Mouse (Mus musculus): ENCODE measurements around the gene Zfp112. TPM values are rescaled to one million over a fixed set of nuclear protein-coding genes. Genes with fewer than 3 reads are reported as not detected.

Gene Zfp112
- total RNA-seq, 2 experiments from 2014 or later: 4.8 to 4.9 TPM

GRCm38 (mm10) chr7:24174618-24175336 lies 62.7 kb downstream of the Zfp112 start, which contains the start of gene Zfp114:
Gene Zfp114, plus strand, starts transcription at chr7:24175060.
- intact Hi-C loops (cut with DNase I): no loop called here
- DNase-seq: peak; percentile 39 to 46

DNA sequence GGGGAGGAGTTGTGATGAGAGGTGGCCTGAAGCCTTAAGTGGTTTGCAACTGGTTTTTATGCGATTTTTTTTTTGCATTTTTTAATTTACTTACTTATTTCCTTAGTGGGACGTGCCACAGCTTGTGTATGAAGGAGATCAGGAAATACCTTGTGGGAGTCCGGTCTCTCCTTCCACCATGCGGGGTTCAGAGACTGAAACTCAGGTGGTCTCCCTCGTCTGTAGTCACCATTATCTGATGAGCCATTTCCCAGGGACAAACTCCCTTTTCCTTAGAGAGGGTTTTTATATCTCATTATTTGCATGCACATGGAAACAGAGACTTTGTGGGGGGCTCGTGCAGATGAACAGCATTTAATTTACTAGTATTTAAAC lies 63.2 kb downstream of the Zfp112 start:
- intact Hi-C loops (cut with DNase I): no loop called here
- no peak for DNase-seq

Other genes starting within 250 kb of the Zfp112 start
- not detected for gene Vmn1r177, start 245.9 kb upstream of the Zfp112 start, total RNA-seq (2021)
- gene Vmn1r178, start 220.3 kb upstream of the Zfp112 start, total RNA-seq (2021): not detected
- not detected for gene Vmn1r179, start 185.3 kb upstream of the Zfp112 start, total RNA-seq (2021)
- gene Vmn1r180, start 161.7 kb upstream of the Zfp112 start, total RNA-seq (2021): not detected
- gene Vmn1r181, start 137.7 kb upstream of the Zfp112 start, total RNA-seq (2021): not detected
- gene V1rd19, start 110.6 kb upstream of the Zfp112 start, total RNA-seq (2021): not detected
- not detected for gene Vmn1r183, start 59.1 kb upstream of the Zfp112 start, total RNA-seq (2021)
- gene Zfp180, start 30.4 kb upstream of the Zfp112 start, total RNA-seq (2021): 10 to 100 TPM; 10.0 to 10.4 TPM
- gene Zfp235, start 21.9 kb downstream of the Zfp112 start, total RNA-seq (2021): 1 to 10 TPM; 3.5 to 5.0 TPM
- gene Zfp114, start 62.7 kb downstream of the Zfp112 start, total RNA-seq (2021): under 1 TPM; 0.33 to 0.35 TPM
- gene Zfp111, start 99.1 kb downstream of the Zfp112 start, total RNA-seq (2021): 1 to 10 TPM; 2.1 to 2.7 TPM
- 1 to 10 TPM; 1.9 to 2.5 TPM for gene Zfp109, start 125.2 kb downstream of the Zfp112 start, total RNA-seq (2021)
- gene Zfp108, start 142.5 kb downstream of the Zfp112 start, total RNA-seq (2021): 1 to 10 TPM; 1.2 to 1.9 TPM
- 1 to 10 TPM; 3.6 to 3.8 TPM for gene Zfp93, start 158.1 kb downstream of the Zfp112 start, total RNA-seq (2021)
- gene Zfp61, start 188.9 kb downstream of the Zfp112 start, total RNA-seq (2021): 1 to 10 TPM; 2.5 to 2.7 TPM
- 1 to 10 TPM; 1.5 to 1.9 TPM for gene Zfp94, start 204.4 kb downstream of the Zfp112 start, total RNA-seq (2021)
- gene Tescl, start 221.6 kb downstream of the Zfp112 start, total RNA-seq (2021): not detected
- gene Lypd5, start 236.9 kb downstream of the Zfp112 start, total RNA-seq (2021): not detected